Mouse (Mus musculus) thymus, adult 2 months (tissue): Measurements from ENCODE around the gene 5730522E02Rik.

Experiments used
- CTCF ChIP-seq: fragments of 200-500 bp; IDR thresholded peaks from 2 replicates; pipeline ENCODE4 v1.5.1; 2012; ENCODE audit warnings: mild to moderate bottlenecking, control low read depth, low read length, moderate library complexity, borderline replicate concordance; ENCODE audit not compliant: control insufficient read depth, poor library complexity, insufficient read depth; ENCODE audit errors: extremely low read depth
- POLR2A ChIP-seq: fragments of 200-500 bp; IDR thresholded peaks from 2 replicates; pipeline ENCODE4 v1.6.1; 2012; ENCODE audit warnings: mild to moderate bottlenecking, low read length, control low read depth, moderate library complexity; ENCODE audit not compliant: control insufficient read depth, poor library complexity, insufficient read depth; ENCODE audit errors: extremely low read depth

- TF ChIP-seq CTCF (no peak), POLR2A (no peak)
Observed at GRCm38 (mm10) chr11:25872983-25873382, 337.6 kb downstream of the 5730522E02Rik start.
